Mouse (Mus musculus) bone marrow macrophage, adult 2 months (primary cell): ENCODE results near the gene Fars2. TPM values are rescaled to one million over a fixed set of nuclear protein-coding genes. Genes with fewer than 3 reads are reported as not detected.

Experiments used
- H3K27ac ChIP-seq: 2 replicates; pipeline ENCODE4 v1.5.1; 2012; ENCODE audit warnings: low read depth, low read length; ENCODE audit not compliant: insufficient read depth
- H3K4me1 ChIP-seq: 2 replicates; pipeline ENCODE4 v1.6.1; 2012; ENCODE audit warnings: low read length; ENCODE audit not compliant: control insufficient read depth, insufficient read depth
- H3K4me3 ChIP-seq: 2 replicates; pipeline ENCODE4 v1.5.1; 2012; ENCODE audit warnings: mild to moderate bottlenecking, low read length, moderate library complexity; ENCODE audit not compliant: insufficient read depth
- CTCF ChIP-seq: IDR thresholded peaks from 2 replicates; pipeline ENCODE4 v1.5.1; 2012; ENCODE audit warnings: low read depth, mild to moderate bottlenecking, low read length, moderate library complexity
- POLR2A ChIP-seq: IDR thresholded peaks from 2 replicates; pipeline ENCODE4 v1.6.1; 2012; ENCODE audit warnings: mild to moderate bottlenecking, low read depth, low read length, borderline replicate concordance
- polyA plus RNA-seq: library from polyadenylated mRNA; stranded (reverse); fragments of >200 nt; gene quantifications from 2 replicates; pipeline ENCODE4 v1.2.4, GENCODE M21; 2012; ENCODE audit not compliant: missing spikeins, insufficient read depth, insufficient read length

Gene Fars2
- polyA plus RNA-seq, 1 experiment, result 28.6 TPM

GRCm38 (mm10) chr13:36493294-36493693 is 376.1 kb downstream of the Fars2 start:
- H3K27ac ChIP-seq, result no peak overlapping the region
- 0 out of 2 replicates have a peak, but pooled peaks cover 4% of the 10 kb centered on the region for H3K4me1 ChIP-seq
- TF ChIP-seq POLR2A (no peak), CTCF (no peak)
- H3K4me3 ChIP-seq, result no peak overlapping the region

GRCm38 (mm10) chr13:36493762-36494161 is 376.6 kb downstream of the Fars2 start:
- no peak overlapping the region for H3K4me3 ChIP-seq
- 0 out of 2 replicates have a peak, but pooled peaks cover 4% of the 10 kb centered on the region for H3K4me1 ChIP-seq
- TF ChIP-seq POLR2A (no peak), CTCF (no peak)
- no peak overlapping the region for H3K27ac ChIP-seq

- H3K27ac ChIP-seq, result no peak overlapping the region
- no peak overlapping the region for H3K4me3 ChIP-seq
- H3K4me1 ChIP-seq, result 0 out of 2 replicates have a peak, but pooled peaks cover 4% of the 10 kb centered on the region
- TF ChIP-seq POLR2A, result no peak
- TF ChIP-seq CTCF, result no peak
Measured at GRCm38 (mm10) chr13:36495980-36496379, 378.8 kb downstream of the Fars2 start.

- Histone ChIP-seq H3K4me3 (no peak overlapping the region), H3K27ac (no peak overlapping the region), H3K4me1 (0 out of 2 replicates have a peak, but pooled peaks cover 4% of the 10 kb centered on the region)
- no peak for TF ChIP-seq CTCF
- no peak for TF ChIP-seq POLR2A
Measured at GRCm38 (mm10) chr13:36497346-36497745, 380.1 kb downstream of the Fars2 start.

- Histone ChIP-seq H3K4me3 (no peak overlapping the region), H3K4me1 (0 out of 2 replicates have a peak, but pooled peaks cover 4% of the 10 kb centered on the region), H3K27ac (no peak overlapping the region)
- TF ChIP-seq POLR2A (no peak), CTCF (no peak)
Measured at GRCm38 (mm10) chr13:36500370-36500905, 383.2 kb downstream of the Fars2 start.

GRCm38 (mm10) chr13:36503551-36503950 is 386.3 kb downstream of the Fars2 start:
- Histone ChIP-seq H3K4me3 (no peak overlapping the region), H3K4me1 (peaks cover 2% of the 10 kb centered on the region; the same call in 1 of the 2 replicates), H3K27ac (no peak overlapping the region)
- TF ChIP-seq CTCF (no peak), POLR2A (no peak)

- Histone ChIP-seq H3K4me3 (no peak overlapping the region), H3K4me1 (peaks cover 2% of the 10 kb centered on the region; the same call in 1 of the 2 replicates), H3K27ac (no peak overlapping the region)
- no peak for TF ChIP-seq CTCF
- TF ChIP-seq POLR2A, result no peak
Measured at GRCm38 (mm10) chr13:36503991-36504390, 386.8 kb downstream of the Fars2 start.

GRCm38 (mm10) chr13:36505730-36506129 is 388.5 kb downstream of the Fars2 start:
- H3K27ac ChIP-seq, result no peak overlapping the region
- no peak for TF ChIP-seq POLR2A
- TF ChIP-seq CTCF, result no peak
- H3K4me3 ChIP-seq, result no peak overlapping the region
- H3K4me1 ChIP-seq, result peaks cover 2% of the 10 kb centered on the region; the same call in 1 of the 2 replicates

GRCm38 (mm10) chr13:36506315-36506714 is 389.1 kb downstream of the Fars2 start:
- Histone ChIP-seq H3K27ac (no peak overlapping the region), H3K4me1 (peaks cover 2% of the 10 kb centered on the region; the same call in 1 of the 2 replicates), H3K4me3 (no peak overlapping the region)
- TF ChIP-seq POLR2A (no peak), CTCF (no peak)

GRCm38 (mm10) chr13:36510161-36510560 is 392.9 kb downstream of the Fars2 start:
- no peak overlapping the region for H3K27ac ChIP-seq
- no peak for TF ChIP-seq POLR2A
- TF ChIP-seq CTCF, result no peak
- no peak overlapping the region for H3K4me3 ChIP-seq
- peaks cover 2% of the 10 kb centered on the region; the same call in 1 of the 2 replicates for H3K4me1 ChIP-seq
